Mouse (Mus musculus): ENCODE measurements around the gene Laptm5. TPM values are rescaled to one million over a fixed set of nuclear protein-coding genes. Genes with fewer than 3 reads are reported as not detected.
A peak's percentile ranks its signal among the peaks of the same experiment; 100 is the strongest.

Gene Laptm5
- polyA plus RNA-seq (2015; fragmentation: Nextera tagmentation; extraction: Ambion mirVana) = 24.9 and 34.6 TPM in 2 replicates

GRCm38 (mm10) chr4:130913077-130913476 lies at the start of gene Laptm5:
Gene Laptm5 (plus strand): TSS chr4:130913125.
- no peak within 1 kb of the TSS for H3K27ac ChIP-seq (replicated peaks)
- H3K4me3 ChIP-seq = no peak within 1 kb of the TSS
- H3K9ac ChIP-seq = no peak within 1 kb of the TSS
- H3K9me3 ChIP-seq = no peaks in the 10 kb centered on the region
- no peaks in the 10 kb centered on the region for H3K4me1 ChIP-seq (replicated peaks)
- H3K36me3 ChIP-seq = no peaks in the 10 kb centered on the region
- no peak within 1 kb of the TSS for H3K4me2 ChIP-seq
- 68% methylated on average over 11 of the region's 11 CpGs for WGBS
- no peak for ATAC-seq (ENCODE audit: low FRiP score, low read depth)
- H3K27me3 ChIP-seq = no peaks in the 10 kb centered on the region

- no peak overlapping the region; the same call in 1 of the 2 replicates for H3K9ac ChIP-seq
- H3K36me3 ChIP-seq = no peaks in the 10 kb centered on the region
- ATAC-seq (ENCODE audit: low FRiP score, low read depth) = no peak
- H3K27me3 ChIP-seq = 0 out of 2 replicates have a peak, but pooled peaks cover 3% of the 10 kb centered on the region
- 6% methylated on average over 8 of the region's 9 CpGs for WGBS
- H3K4me3 ChIP-seq = no peak overlapping the region
- no peaks in the 10 kb centered on the region for H3K9me3 ChIP-seq
- H3K27ac ChIP-seq (replicated peaks) = peak overlapping the region; percentile 85
- H3K4me1 ChIP-seq (replicated peaks) = peaks cover 60% of the 10 kb centered on the region
- H3K4me2 ChIP-seq = no peak overlapping the region; the same call in 1 of the 2 replicates
These were observed 47.5 kb upstream of the Laptm5 start for GRCm38 (mm10) chr4:130865460-130865859.

- 8% methylated on average over 8 of the region's 8 CpGs for WGBS
- peak; percentile 16; the same call in 1 of the 2 replicates for ATAC-seq (ENCODE audit: low FRiP score, low read depth)
- Histone ChIP-seq H3K4me3 (no peak overlapping the region), H3K27me3 (0 out of 2 replicates have a peak, but pooled peaks cover 3% of the 10 kb centered on the region), H3K9me3 (no peaks in the 10 kb centered on the region), H3K9ac (no peak overlapping the region), H3K36me3 (no peaks in the 10 kb centered on the region), H3K4me1 (replicated peaks) (peaks cover 57% of the 10 kb centered on the region), H3K4me2 (0 out of 2 replicates have a peak overlapping the region, but pooled peaks have one; percentile 18), H3K27ac (replicated peaks) (peak overlapping the region; percentile 85)
These were observed 47.0 kb upstream of the Laptm5 start for GRCm38 (mm10) chr4:130865901-130866371.

- no peaks in the 10 kb centered on the region for H3K9me3 ChIP-seq
- H3K36me3 ChIP-seq = no peaks in the 10 kb centered on the region
- 80% methylated on average over 6 of the region's 6 CpGs for WGBS
- H3K27ac ChIP-seq (replicated peaks) = no peak overlapping the region
- H3K4me2 ChIP-seq = no peak overlapping the region
- H3K4me1 ChIP-seq (replicated peaks) = peaks cover 49% of the 10 kb centered on the region
- H3K27me3 ChIP-seq = 0 out of 2 replicates have a peak, but pooled peaks cover 3% of the 10 kb centered on the region
- ATAC-seq (ENCODE audit: low FRiP score, low read depth) = no peak
- no peak overlapping the region for H3K9ac ChIP-seq
- no peak overlapping the region for H3K4me3 ChIP-seq
These were observed 45.0 kb upstream of the Laptm5 start for GRCm38 (mm10) chr4:130867940-130868339.

- 50% methylated on average over 5 of the region's 5 CpGs for WGBS
- no peak overlapping the region for H3K9ac ChIP-seq
- no peak overlapping the region for H3K4me2 ChIP-seq
- H3K9me3 ChIP-seq = no peaks in the 10 kb centered on the region
- no peak overlapping the region for H3K27ac ChIP-seq (replicated peaks)
- H3K4me3 ChIP-seq = no peak overlapping the region
- no peaks in the 10 kb centered on the region for H3K36me3 ChIP-seq
- H3K27me3 ChIP-seq = 0 out of 2 replicates have a peak, but pooled peaks cover 3% of the 10 kb centered on the region
- peaks cover 54% of the 10 kb centered on the region for H3K4me1 ChIP-seq (replicated peaks)
- ATAC-seq (ENCODE audit: low FRiP score, low read depth) = no peak
These were observed 44.1 kb upstream of the Laptm5 start for GRCm38 (mm10) chr4:130868803-130869202.

- no peak overlapping the region for H3K4me2 ChIP-seq
- no peaks in the 10 kb centered on the region for H3K36me3 ChIP-seq
- H3K9me3 ChIP-seq = no peaks in the 10 kb centered on the region
- WGBS = 23% methylated on average over 11 of the region's 11 CpGs
- ATAC-seq (ENCODE audit: low FRiP score, low read depth) = no peak
- H3K27ac ChIP-seq (replicated peaks) = peak overlapping the region; percentile 76
- H3K9ac ChIP-seq = no peak overlapping the region
- H3K4me3 ChIP-seq = no peak overlapping the region
- 0 out of 2 replicates have a peak, but pooled peaks cover 10% of the 10 kb centered on the region for H3K27me3 ChIP-seq
- H3K4me1 ChIP-seq (replicated peaks) = peaks cover 41% of the 10 kb centered on the region
These were observed 40.5 kb upstream of the Laptm5 start for GRCm38 (mm10) chr4:130872414-130872813.

GRCm38 (mm10) chr4:130873440-130873839 lies 39.5 kb upstream of the Laptm5 start:
- no peak for ATAC-seq (ENCODE audit: low FRiP score, low read depth)
- 85% methylated on average over 5 of the region's 5 CpGs for WGBS
- 0 out of 2 replicates have a peak, but pooled peaks cover 6% of the 10 kb centered on the region for H3K27me3 ChIP-seq

GRCm38 (mm10) chr4:130874601-130875000 lies 38.3 kb upstream of the Laptm5 start:
- H3K4me1 ChIP-seq (replicated peaks) = peaks cover 44% of the 10 kb centered on the region
- H3K9ac ChIP-seq = no peak overlapping the region
- H3K36me3 ChIP-seq = no peaks in the 10 kb centered on the region
- 12% methylated on average over 10 of the region's 10 CpGs for WGBS
- H3K27me3 ChIP-seq = 0 out of 2 replicates have a peak, but pooled peaks cover 6% of the 10 kb centered on the region
- H3K4me3 ChIP-seq = no peak overlapping the region
- no peak overlapping the region for H3K27ac ChIP-seq (replicated peaks)
- H3K4me2 ChIP-seq = 0 out of 2 replicates have a peak overlapping the region, but pooled peaks have one; percentile 24
- peak; percentile 32; the same call in 1 of the 2 replicates for ATAC-seq (ENCODE audit: low FRiP score, low read depth)
- no peaks in the 10 kb centered on the region for H3K9me3 ChIP-seq

More at GRCm38 (mm10) chr4:130873440-130873839, 39.5 kb upstream of the Laptm5 start:
- Histone ChIP-seq H3K9me3 (no peaks in the 10 kb centered on the region), H3K36me3 (no peaks in the 10 kb centered on the region), H3K4me2 (no peak overlapping the region), H3K27ac (replicated peaks) (no peak overlapping the region), H3K4me3 (no peak overlapping the region), H3K4me1 (replicated peaks) (peaks cover 40% of the 10 kb centered on the region), H3K9ac (no peak overlapping the region)

GRCm38 (mm10) chr4:130876016-130876726 lies 36.8 kb upstream of the Laptm5 start:
- Histone ChIP-seq H3K9me3 (no peaks in the 10 kb centered on the region), H3K4me1 (replicated peaks) (peaks cover 44% of the 10 kb centered on the region), H3K36me3 (no peaks in the 10 kb centered on the region), H3K4me2 (no peak overlapping the region), H3K9ac (no peak overlapping the region), H3K27ac (replicated peaks) (no peak overlapping the region), H3K4me3 (no peak overlapping the region), H3K27me3 (0 out of 2 replicates have a peak, but pooled peaks cover 6% of the 10 kb centered on the region)
- no peak for ATAC-seq (ENCODE audit: low FRiP score, low read depth)
- 52% methylated on average over 14 of the region's 14 CpGs for WGBS

GRCm38 (mm10) chr4:130878273-130879047 lies 34.5 kb upstream of the Laptm5 start:
- 3% methylated on average over 20 of the region's 21 CpGs for WGBS
- Histone ChIP-seq H3K4me1 (replicated peaks) (peaks cover 30% of the 10 kb centered on the region), H3K27ac (replicated peaks) (peak overlapping the region; percentile 52), H3K4me3 (0 out of 2 replicates have a peak overlapping the region, but pooled peaks have one; percentile 5), H3K9ac (peak overlapping the region; percentile 35), H3K4me2 (peak overlapping the region; percentile 49), H3K9me3 (no peaks in the 10 kb centered on the region), H3K36me3 (no peaks in the 10 kb centered on the region), H3K27me3 (0 out of 2 replicates have a peak, but pooled peaks cover 8% of the 10 kb centered on the region)
- ATAC-seq (ENCODE audit: low FRiP score, low read depth) = peak; percentile 89

GRCm38 (mm10) chr4:130879048-130879384 lies 33.9 kb upstream of the Laptm5 start:
- peak overlapping the region; percentile 49; the same call in 1 of the 2 replicates for H3K4me2 ChIP-seq
- WGBS = 82% methylated on average over 1 of the region's 1 CpGs
- no peak for ATAC-seq (ENCODE audit: low FRiP score, low read depth)
- 0 out of 2 replicates have a peak overlapping the region, but pooled peaks have one; percentile 52 for H3K27ac ChIP-seq (replicated peaks)
- H3K9ac ChIP-seq = 0 out of 2 replicates have a peak overlapping the region, but pooled peaks have one; percentile 35
- peaks cover 30% of the 10 kb centered on the region for H3K4me1 ChIP-seq (replicated peaks)
- no peaks in the 10 kb centered on the region for H3K9me3 ChIP-seq
- no peak overlapping the region for H3K4me3 ChIP-seq
- 0 out of 2 replicates have a peak, but pooled peaks cover 8% of the 10 kb centered on the region for H3K27me3 ChIP-seq
- H3K36me3 ChIP-seq = no peaks in the 10 kb centered on the region
